Mouse (Mus musculus) gastrocnemius, postnatal 36 days (tissue): Measurements from ENCODE around the gene Atrnl1. TPM values are rescaled to one million over a fixed set of nuclear protein-coding genes. Genes with fewer than 3 reads are reported as not detected.

ENCODE experiments used
- DNase-seq, 2 experiments: peaks; one replicate each; pipeline ENCODE4 v3.0.0; 2022
- intact Hi-C: fragments of 180-260 bp; cut with DNase I; formaldehyde crosslinking; loops from one replicate; pipeline ENCODE4 v1.15.1; 2025
- long read RNA-seq, 2 experiments: library from polyadenylated mRNA; stranded (forward); transcript quantifications; one replicate each; pipeline ENCODE4 v2.0.0; 2021
- total RNA-seq, 2 experiments: library from RNA; stranded (reverse); gene quantifications; 2 replicates each; pipeline ENCODE4 v1.2.3; 2021

The Atrnl1 gene
- 1 to 10 TPM; 6.4 to 6.8 TPM for total RNA-seq
- long read RNA-seq, experiment 1, partial matches to known transcripts, result 0 of 2 reads
- long read RNA-seq, experiment 1, other reads (novel, unspliced or antisense), result 2 of 2 reads
- long read RNA-seq, experiment 2, result 0 reads

DNA sequence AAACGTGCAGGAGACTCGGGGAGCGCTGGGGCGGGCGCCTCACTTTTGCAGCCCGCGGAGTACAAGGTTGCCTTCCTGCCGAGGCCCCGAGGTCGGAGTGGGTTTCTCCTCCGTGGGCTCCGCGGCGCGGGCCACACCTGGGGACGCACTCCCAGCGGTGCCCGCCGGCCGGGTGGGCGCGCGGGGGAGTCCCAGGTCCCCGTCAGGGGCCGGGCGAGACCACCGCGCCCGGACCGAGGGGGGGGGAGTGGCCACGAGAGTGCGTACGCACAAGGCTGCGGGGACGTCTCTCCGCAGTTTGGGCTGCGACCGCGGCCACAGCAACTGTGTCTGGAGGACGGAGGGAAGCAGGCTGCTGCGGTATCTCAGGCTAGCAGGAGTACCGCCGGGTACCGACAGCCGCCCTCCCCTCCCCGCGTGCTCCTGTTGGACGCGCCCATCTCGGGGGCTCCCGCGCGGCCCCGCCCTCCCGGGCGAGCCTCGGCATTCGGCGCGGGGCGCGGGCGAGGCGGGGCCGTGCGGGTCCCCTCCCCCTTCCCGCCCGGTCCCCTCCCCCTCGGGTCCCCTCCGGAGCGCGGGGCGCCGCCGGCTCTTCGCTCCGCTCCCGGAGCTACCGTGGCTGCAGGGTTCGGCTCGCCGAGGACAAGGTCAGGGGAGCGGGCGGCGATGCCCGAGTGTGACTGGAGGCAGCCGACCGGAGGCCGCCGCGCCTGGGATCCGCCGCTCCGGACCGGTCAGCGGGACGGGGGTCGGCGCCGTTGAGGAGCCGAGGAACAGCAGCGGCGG is at the start of gene Atrnl1:
Atrnl1 (plus strand) TSS at position 559 of the 786 bp plus-strand sequence.
- intact Hi-C loops, result no loop called here
- peak; percentile 77 to 89 for DNase-seq

DNA sequence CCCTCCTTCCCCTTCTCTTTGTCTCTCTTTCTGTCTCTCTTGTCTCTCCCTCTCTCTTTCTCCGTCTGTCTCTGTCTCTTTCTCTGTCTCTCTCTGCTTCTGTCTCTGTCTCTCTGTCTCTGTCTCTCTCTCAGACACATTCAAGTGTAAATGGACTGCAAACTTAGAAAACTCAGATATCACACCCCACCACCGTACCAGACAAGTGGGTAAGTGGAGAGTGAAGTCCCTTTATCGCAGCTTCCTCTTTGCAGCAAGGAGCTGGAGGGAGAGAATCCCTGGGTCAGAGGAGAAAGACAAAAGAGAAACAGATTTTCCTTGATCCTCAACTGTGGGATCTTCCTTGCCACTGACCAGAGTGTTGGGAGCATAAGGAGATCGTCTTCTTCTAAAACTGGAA is 49.3 kb upstream of the Atrnl1 start:
- intact Hi-C loops, result no loop called here
- no peak for DNase-seq

DNA sequence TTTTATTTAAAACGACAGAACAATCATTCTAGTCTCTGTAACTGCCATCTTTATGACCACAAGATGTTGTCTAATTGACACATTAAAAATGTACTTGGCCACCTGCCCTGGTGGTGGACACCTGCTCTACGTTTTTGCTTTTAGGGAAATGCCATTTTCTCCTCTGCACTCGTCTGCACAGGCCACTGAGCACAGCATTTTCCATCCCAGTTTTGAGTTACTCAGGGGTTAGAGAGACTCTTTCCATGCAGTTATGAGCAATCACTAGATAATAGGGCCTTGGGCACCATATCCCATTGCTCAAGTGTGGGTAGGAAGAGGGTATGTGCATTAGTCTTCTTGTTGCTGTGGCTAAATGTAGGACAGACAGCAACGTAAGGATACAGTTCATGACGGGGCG is 41.8 kb upstream of the Atrnl1 start:
- no peak for DNase-seq
- intact Hi-C loops, result no loop called here

DNA sequence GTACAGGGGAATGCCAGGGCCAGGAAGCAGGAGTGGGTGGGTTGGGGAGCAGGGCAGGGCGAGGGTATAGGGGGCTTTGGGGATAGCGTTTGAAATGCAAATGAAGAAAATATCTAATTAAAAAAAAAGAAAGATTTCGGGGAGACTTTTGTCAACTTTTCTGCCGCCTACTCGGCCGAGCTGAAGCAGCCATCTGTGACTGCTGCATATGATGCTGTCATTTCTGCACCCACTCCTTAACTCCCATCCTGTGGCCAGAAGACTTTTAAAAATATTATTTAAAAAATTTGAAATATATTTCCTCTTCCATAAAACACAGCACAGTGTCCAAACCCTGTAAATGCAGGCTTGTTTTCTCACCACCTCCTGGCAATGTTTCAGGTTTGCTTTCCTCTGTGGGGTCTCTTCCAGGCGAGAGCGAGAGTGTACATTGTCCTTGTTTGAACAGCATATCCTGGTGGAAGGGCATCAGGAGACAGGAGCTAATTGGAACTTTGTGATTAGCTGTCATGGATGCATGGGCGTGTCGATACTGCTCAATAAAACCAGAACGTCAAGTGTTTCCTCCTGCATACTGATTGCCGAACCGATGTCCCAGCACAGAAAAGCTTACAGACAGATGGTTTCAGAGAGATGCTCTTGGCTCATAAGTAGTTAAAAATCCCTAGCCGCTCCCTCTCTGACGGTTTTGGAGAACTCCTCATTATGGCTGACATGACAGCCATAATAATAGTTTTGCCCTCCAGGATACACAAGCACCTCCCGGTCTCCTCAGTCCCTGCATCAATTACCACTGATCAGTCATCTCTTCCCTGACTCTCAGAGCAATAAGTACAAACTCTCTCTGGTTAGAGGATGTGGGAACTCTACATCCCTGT is 38.2 kb upstream of the Atrnl1 start:
- no peak for DNase-seq
- intact Hi-C loops, result no loop called here

GRCm38 (mm10) chr19:57573470-57573869 is 37.4 kb upstream of the Atrnl1 start:
- intact Hi-C loops, result no loop called here
- DNase-seq, result no peak

DNA sequence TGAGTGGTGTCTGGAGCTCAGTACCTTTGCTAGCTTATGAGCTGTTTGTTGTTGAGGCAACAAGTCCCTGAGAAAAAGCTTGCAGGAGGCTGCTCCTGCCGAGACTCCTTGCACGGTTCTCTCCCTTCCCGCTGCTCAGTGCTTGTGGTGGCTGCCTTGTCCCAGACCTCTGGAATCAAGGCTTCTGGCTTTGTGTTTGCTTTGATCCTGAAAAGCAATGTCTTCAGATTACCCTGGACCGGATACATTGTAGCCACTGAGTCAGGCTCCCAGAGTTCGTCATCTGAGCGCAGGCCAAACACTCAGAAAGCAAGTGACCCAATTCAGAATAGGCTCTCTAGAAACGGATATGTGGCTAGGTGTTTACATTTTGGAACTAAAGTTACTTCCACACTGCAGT is 35.8 kb upstream of the Atrnl1 start:
- intact Hi-C loops, result no loop called here
- DNase-seq, result no peak

GRCm38 (mm10) chr19:57576836-57577235 is 34.0 kb upstream of the Atrnl1 start:
- no peak for DNase-seq
- intact Hi-C loops, result no loop called here

DNA sequence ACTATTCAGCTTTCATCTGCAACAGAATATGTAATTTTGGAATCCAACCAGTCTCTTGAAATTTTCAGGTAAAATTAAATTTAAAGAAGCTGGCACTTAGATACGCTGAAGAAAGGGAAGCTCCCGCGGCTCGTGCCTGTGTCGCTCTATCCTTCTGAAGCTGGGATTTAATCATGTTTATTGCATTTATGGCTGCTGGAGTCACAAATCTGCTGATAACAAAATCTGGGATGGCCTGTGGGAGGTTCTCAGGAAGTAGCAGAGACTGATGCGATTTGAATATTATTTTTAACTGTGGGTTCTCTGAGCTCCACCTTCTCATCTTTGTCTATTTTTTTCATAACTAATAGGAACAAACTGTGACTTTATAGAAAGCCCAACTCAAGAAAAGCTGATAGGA is 33.6 kb upstream of the Atrnl1 start:
- no peak for DNase-seq
- intact Hi-C loops, result no loop called here

DNA sequence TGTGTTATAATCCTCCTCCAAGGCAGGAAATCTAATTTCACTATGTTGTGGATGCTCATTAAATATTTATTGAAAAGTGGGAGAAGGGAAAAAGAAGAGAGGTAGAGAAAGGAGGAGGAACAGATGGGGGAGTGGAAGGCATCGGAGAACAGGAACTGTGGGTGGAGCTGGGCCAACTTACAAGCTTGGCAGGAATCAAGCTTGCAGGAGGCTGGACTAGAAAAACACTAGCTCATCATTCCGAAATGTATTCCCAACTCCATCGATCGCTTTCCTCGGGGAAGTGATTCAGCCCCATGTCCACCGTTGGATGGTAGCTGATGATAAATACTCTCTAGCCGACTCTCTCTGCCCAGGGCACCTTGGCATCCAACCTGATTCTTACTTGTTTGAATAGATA is 29.9 kb upstream of the Atrnl1 start:
- intact Hi-C loops, result no loop called here
- DNase-seq, result peak in 1 of 2 experiments; percentile 40

DNA sequence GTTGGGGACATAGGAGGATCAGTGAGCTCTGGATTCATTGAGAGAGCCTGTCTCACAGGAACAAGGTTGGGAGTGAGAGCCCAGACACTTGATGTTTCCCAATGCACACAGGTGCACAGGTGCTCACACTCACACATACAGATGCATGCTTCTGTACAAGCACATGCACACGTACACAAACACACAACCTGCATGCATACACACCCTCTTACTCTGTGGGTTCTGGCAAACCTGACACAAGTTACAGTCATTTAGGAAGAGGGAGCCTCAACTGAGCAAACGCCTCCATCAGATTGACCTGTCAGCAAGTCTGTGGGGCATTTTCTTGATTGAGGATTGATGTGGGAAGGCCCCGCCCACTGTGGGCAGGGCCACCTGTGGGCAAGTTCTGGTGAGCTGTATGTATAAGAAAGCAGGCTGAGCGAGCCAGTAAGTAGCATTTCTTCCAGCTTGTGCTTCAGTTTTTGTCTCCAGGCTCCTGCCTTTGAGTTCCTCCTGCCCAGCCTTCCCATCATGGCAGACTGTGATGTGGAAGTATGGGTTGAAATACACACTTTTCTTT is 25.5 kb upstream of the Atrnl1 start:
- no peak for DNase-seq
- intact Hi-C loops, result no loop called here

- DNase-seq, result no peak
These were observed 24.7 kb upstream of the Atrnl1 start for GRCm38 (mm10) chr19:57586172-57586571.

GRCm38 (mm10) chr19:57589516-57589915 is 21.3 kb upstream of the Atrnl1 start:
- no peak for DNase-seq
- intact Hi-C loops, result no loop called here

More at GRCm38 (mm10) chr19:57586172-57586571, 24.7 kb upstream of the Atrnl1 start:
- intact Hi-C loops, result no loop called here

GRCm38 (mm10) chr19:57590895-57591294 is 19.9 kb upstream of the Atrnl1 start:
- intact Hi-C loops, result no loop called here
- DNase-seq, result no peak

DNA sequence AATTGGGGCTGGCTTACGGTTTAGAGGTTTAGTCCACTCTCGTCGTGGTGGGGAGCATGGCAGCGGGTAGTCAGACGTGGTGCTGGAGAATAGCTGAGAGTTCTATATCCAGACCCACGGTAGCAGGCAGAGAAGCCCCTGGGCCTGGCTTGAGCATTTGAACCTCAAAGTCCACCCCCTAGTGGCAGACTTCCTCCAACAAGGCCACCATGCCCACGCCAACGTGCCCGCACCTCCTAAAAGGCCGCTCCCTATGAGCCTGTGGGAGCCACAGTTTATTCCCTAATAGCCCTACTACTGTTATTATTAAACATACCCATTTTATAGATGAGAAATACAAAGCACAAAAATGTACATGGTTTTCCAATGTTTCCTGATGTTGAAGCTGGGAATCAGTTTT is 19.2 kb upstream of the Atrnl1 start:
- intact Hi-C loops, result no loop called here
- DNase-seq, result no peak

DNA sequence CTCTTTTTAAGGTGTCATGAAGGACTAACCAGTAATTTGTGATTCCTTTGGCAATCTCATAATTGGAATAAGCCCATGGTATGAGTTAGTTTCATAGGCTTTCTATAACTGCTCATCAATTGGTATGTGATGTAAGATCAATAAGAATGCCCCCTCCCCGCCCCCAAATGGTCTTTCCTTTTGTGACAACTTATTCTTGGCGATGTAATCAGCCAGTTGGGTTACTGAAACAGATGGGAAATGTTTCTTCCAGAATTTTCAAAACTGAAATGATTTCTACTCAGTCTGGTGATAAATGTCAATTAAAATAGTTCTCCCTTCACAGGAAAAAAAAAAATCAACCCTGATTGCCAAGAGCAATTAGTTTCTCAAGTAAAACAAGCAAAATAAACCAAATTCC is 18.5 kb upstream of the Atrnl1 start:
- intact Hi-C loops, result no loop called here
- DNase-seq, result no peak

DNA sequence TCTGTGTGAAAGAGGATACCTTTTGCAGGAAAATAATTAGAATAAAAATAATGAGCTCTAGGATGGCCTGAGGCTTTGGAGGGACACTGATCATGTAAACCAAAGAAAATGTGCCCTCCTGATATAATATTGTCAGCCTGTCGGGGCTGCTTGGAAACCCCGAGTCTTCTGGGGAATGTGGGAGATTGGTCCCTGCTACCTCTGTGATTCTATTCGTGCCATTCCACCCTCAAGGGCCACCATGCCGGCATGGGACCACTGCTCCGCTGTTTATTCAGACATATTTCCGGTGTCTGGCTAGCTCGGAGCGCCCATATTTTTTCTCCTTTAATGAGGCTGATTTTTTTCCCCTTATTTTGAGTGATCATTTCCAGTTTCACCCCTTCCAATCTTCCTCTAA is 11.7 kb upstream of the Atrnl1 start:
- intact Hi-C loops, result no loop called here
- DNase-seq, result no peak

- intact Hi-C loops, result no loop called here
- no peak for DNase-seq
These were observed 10.5 kb upstream of the Atrnl1 start for GRCm38 (mm10) chr19:57600233-57600929.

DNA sequence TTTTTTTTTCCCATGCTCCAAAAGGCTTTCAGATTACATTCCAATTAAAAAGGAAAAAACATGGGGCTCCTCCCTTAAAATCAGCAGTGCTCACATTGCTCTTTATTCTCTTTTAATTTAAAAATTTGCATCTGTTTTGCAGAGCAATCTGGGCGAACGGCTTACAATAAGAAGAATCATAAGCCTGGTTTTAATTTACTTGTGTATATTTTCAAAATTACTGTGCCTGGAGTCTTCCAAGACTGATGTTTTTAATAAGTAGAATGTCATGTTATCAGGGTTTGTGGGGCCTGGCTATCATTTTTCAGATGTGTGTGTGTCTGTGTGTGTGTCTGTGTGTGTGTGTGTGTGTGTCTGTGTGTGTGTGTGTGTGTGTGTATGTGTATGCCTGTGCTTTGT is 9.9 kb upstream of the Atrnl1 start:
- no peak for DNase-seq
- intact Hi-C loops, result no loop called here

GRCm38 (mm10) chr19:57603593-57603992 is 7.2 kb upstream of the Atrnl1 start:
- no peak for DNase-seq
- intact Hi-C loops, result no loop called here

DNA sequence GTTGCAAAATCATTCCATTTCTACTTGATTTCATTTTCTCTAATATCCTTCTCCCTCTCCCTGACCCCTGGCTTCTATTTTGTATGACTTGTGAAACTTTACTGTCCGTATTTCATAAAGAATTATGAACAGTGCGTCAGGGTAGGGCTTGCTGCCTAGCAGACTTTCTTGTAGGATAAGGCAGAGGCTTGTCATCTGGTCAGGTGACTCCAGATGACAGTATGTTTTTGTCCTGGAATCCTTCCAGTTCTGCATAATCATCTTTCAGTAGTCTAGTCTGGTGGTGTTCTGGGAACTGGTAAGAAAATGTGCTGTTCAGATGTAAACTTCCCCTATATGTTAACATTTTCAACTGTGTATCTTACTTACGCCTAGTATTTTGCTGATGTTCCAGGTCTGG is 4.9 kb upstream of the Atrnl1 start:
- no peak for DNase-seq
- intact Hi-C loops, result no loop called here

GRCm38 (mm10) chr19:57606351-57606750 is 4.5 kb upstream of the Atrnl1 start:
- intact Hi-C loops, result no loop called here
- DNase-seq, result no peak
